Mouse (Mus musculus) urinary bladder, adult 2 months (tissue): ENCODE data around the gene Sult3a2. TPM values are rescaled to one million over a fixed set of nuclear protein-coding genes. Genes with fewer than 3 reads are reported as not detected.
"Not testable (repeated sequence)": the region's sequence is repeated elsewhere in the genome, so short reads cannot be mapped to it uniquely, and the experiment has no call there.

ENCODE experiments used
- DNase-seq: peaks from one replicate; pipeline ENCODE4 v3.0.0; 2022; ENCODE audit warnings: low spot score
- polyA plus RNA-seq: library from polyadenylated mRNA; depleted of rRNA; stranded (reverse); fragments of >200 nt; gene quantifications from 2 replicates; pipeline ENCODE4 v1.2.3, GENCODE M21; 2012; rRNA removed

Sult3a2 gene
- not detected in 2 replicates for polyA plus RNA-seq

GRCm38 (mm10) chr10:33786604-33787003 lies at the start of gene Sult3a2:
Sult3a2 (minus strand) TSS chr10:33786704.
- no peak for DNase-seq

GRCm38 (mm10) chr10:33820892-33821291 lies 34.4 kb upstream of the Sult3a2 start:
- no peak for DNase-seq

DNA sequence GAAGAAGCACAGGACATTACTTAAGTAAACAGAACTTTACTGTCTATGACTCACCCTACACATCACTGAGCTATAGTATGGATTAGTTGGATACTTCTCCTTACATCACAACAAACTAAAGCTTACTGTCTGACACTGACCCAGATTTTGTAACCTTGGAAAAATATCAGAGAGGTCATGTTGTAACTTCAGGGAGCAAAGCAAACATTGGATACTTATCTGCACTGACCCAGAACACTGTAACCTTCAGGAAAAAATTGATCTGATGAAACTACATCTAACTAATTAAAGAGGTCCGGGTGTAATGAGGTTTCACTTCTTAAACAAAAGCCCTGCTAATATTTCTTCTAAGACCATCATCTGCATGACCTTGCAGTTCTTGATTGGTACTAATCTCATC lies 30.4 kb upstream of the Sult3a2 start:
- DNase-seq: no peak

- DNase-seq: no peak
Measured at GRCm38 (mm10) chr10:33814266-33814665, 27.8 kb upstream of the Sult3a2 start.

GRCm38 (mm10) chr10:33811807-33812206 lies 25.3 kb upstream of the Sult3a2 start:
- DNase-seq: no peak

DNA sequence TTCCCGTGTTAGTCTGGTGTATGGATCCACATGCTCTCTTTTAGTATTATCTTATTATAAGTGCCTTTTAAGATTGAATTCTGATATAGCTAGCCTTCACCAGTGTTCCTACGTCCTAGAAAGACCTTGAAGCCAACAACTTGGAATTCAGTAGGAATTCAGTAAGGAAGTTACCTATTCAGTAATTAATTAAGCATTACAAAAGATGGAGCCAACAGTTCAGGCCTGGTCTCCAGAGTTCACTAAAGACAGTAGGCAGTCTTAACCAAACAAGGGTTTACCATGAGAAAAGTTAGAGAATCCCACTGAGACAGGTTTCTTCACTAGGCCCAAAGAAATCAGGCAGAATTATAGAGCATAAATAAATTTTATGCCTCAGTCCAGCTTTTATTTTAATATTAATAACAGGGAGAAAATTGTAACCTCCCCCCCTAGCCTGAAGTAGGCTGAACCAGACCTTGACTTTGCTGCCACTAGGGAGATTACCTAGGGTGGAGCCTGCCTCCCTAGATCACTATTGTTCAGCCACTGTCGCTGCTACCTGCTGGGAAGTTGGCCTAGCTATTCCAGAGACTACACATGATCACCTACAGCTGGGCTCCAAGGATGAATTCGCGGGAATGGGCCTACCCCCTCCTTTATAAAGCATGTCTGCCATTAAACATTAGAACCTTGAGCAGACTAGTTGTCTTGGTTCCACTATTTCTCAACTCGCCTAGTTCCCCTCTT lies 10.9 kb upstream of the Sult3a2 start:
- DNase-seq: not testable (repeated sequence)

- not testable (repeated sequence) for DNase-seq
Measured at GRCm38 (mm10) chr10:33796269-33796915, 9.9 kb upstream of the Sult3a2 start.

GRCm38 (mm10) chr10:33792166-33792565 lies 5.7 kb upstream of the Sult3a2 start:
- DNase-seq: not testable (repeated sequence)

DNA sequence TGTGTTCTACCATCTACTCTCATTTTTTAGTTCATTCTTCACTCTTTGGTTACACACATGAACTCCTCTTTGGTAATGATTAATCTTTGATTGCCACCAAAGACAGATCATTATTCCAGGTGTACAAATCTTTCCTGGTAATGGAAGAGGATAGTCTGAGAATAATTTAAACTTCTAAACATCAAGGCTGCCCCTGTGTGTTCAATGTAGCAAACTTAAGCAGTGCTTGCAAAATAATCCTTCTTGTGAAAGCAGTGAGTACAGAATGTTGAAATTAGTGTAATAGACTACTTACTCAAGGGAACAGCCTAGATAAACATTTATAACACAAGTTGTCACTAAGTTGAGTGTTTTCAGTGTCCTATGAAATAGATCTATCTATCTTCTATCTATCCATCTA lies 1.0 kb upstream of the Sult3a2 start:
- no peak for DNase-seq

DNA sequence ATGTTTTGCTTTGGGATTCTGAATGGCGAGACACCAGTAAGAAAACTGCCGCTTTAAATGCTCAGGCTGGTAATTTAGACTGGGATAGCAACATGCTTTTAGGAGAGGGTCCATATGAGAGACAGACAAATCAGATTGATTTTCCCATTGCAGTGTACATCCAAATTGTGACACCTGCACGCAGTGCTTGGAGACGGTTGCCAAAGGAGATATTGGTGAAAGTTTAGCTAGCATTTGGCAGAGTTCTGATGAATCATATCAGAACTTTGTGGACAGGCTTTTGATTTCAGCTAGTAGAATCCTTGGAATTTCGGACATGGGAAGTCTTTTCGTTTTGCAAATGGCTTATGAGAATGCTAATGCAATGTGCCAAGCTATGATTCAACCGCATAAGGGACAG lies 51.3 kb downstream of the Sult3a2 start:
- DNase-seq: not testable (repeated sequence)

DNA sequence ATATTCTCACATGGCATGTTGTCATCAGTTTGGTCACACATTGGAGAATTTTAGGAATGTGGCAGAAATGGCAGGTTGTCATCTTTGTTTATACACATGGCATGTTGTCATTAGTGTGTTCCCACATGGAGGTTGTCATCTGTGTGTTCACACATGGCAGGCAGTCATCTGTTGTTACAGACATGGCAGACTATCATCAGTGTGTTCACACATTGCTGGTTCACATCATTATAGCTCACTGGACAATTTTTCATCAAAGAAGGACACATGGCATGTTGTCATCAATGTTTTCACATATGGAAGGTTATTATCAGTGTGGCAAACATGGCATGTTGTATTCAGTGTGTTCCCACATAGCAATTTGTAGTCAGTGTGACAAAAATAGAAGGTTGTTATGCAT lies 53.3 kb downstream of the Sult3a2 start:
- no peak for DNase-seq

GRCm38 (mm10) chr10:33732409-33733185 lies 53.9 kb downstream of the Sult3a2 start:
- DNase-seq: no peak

DNA sequence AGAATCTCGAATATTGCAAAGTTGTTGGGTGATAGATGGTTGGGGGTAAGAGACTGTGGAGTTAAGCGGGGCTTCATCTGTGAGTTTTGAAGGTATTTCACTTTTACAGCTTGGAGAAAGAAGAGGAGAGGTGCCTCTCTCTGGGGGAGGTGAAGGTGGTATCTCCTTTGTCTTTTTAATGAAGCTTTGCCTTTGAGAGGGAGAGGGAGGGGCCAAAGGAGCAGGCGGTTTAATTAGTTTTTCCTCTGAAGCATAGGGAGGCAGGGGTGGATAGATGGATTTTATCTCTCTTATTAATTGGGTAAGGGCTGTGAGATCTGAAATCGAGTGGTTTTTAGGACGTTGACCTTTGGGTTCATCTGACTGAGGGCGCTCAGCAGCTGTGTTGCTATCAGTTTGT lies 62.7 kb downstream of the Sult3a2 start:
- DNase-seq: no peak

- DNase-seq: no peak
Measured at GRCm38 (mm10) chr10:33721827-33722438, 64.6 kb downstream of the Sult3a2 start.

Other genes starting within 250 kb of the Sult3a2 start
- gene Clvs2, start 161.9 kb downstream of the Sult3a2 start, polyA plus RNA-seq: 0.14 and 0.16 TPM in 2 replicates
- gene Sult3a1, start 71.0 kb upstream of the Sult3a2 start, polyA plus RNA-seq: not detected in 2 replicates
- 1.7 and 1.8 TPM in 2 replicates for gene Rsph4a, start 118.4 kb upstream of the Sult3a2 start, polyA plus RNA-seq
- gene Zup1, start 164.6 kb upstream of the Sult3a2 start, polyA plus RNA-seq: 13.2 and 16.1 TPM in 2 replicates
- gene Rwdd1, start 232.9 kb upstream of the Sult3a2 start, polyA plus RNA-seq: 66.1 and 68.9 TPM in 2 replicates